Mouse (Mus musculus) lung, postnatal 0 days (tissue): ENCODE measurements around the gene Thap11. TPM values are rescaled to one million over a fixed set of nuclear protein-coding genes. Genes with fewer than 3 reads are reported as not detected.
A peak's percentile ranks its signal among the peaks of the same experiment; 100 is the strongest.

Experiments
- ATAC-seq: fragments of 200-750 bp; cut with Nextera tagmentation; 2 replicates; pipeline ENCODE4 v1.8.0; 2017; ENCODE audit warnings: moderate library complexity
- DNase-seq: peaks from one replicate; pipeline ENCODE4 v3.0.0-alpha.2; 2016; ENCODE audit warnings: low spot score
- H3K27ac ChIP-seq: fragments of 300-500 bp; sonication (generic); 2 replicates; pipeline ENCODE4 v1.5.1; 2014; ENCODE audit warnings: antibody characterized with exemption, mild to moderate bottlenecking, low read length, mixed read lengths
- H3K27me3 ChIP-seq: fragments of 300-500 bp; sonication (generic); replicated peaks from 2 replicates; pipeline ENCODE4 v1.6.1; 2014; ENCODE audit warnings: low read length, mixed read lengths; ENCODE audit not compliant: insufficient read depth
- H3K36me3 ChIP-seq: fragments of 300-500 bp; sonication (generic); 2 replicates; pipeline ENCODE4 v1.6.1; 2014; ENCODE audit warnings: low read length, mixed read lengths; ENCODE audit not compliant: insufficient read depth
- H3K4me1 ChIP-seq: fragments of 300-500 bp; sonication (generic); 2 replicates; pipeline ENCODE4 v1.6.1; 2014; ENCODE audit warnings: antibody characterized with exemption, low read depth, low read length, mixed read lengths; ENCODE audit not compliant: insufficient read depth
- H3K4me2 ChIP-seq: fragments of 300-500 bp; sonication (generic); replicated peaks from 2 replicates; pipeline ENCODE4 v1.6.1; 2014; ENCODE audit warnings: low read depth, mild to moderate bottlenecking, low read length, moderate library complexity, mixed read lengths
- H3K4me3 ChIP-seq: fragments of 300-500 bp; sonication (generic); 2 replicates; pipeline ENCODE4 v1.5.1; 2014; ENCODE audit warnings: low read depth, low read length
- H3K9ac ChIP-seq: fragments of 300-500 bp; sonication (generic); replicated peaks from 2 replicates; pipeline ENCODE4 v1.6.1; 2014; ENCODE audit warnings: low read depth, mild to moderate bottlenecking
- H3K9me3 ChIP-seq: fragments of 300-500 bp; sonication (generic); 2 replicates; pipeline ENCODE4 v1.6.1; 2016; ENCODE audit warnings: low read length, mixed read lengths
- CTCF ChIP-seq: IDR thresholded peaks from 2 replicates; pipeline ENCODE4 v1.5.1; 2016; ENCODE audit warnings: antibody characterized with exemption, mild to moderate bottlenecking
- EP300 ChIP-seq: IDR thresholded peaks from 2 replicates; pipeline ENCODE4 v1.6.1; 2016; ENCODE audit warnings: antibody characterized with exemption, mild to moderate bottlenecking, control low read depth
- WGBS: fragments of 180-500 bp; shearing (Covaris S2); extraction: QIAGEN DNeasy Blood & Tissue Kit; methylation state at CpG from one replicate; pipeline ENCODE4 v1.1.7; 2014; 5-methylcytosine and 5-hydroxymethylcytosine counted together
- polyA plus RNA-seq: library from polyadenylated mRNA; unstranded; fragments of >200 nt; fragmentation: Nextera tagmentation; extraction: Ambion mirVana; gene quantifications from 2 replicates; pipeline ENCODE4 v1.2.1, GENCODE M21; 2015

Gene Thap11
- polyA plus RNA-seq, 1 experiment from 2014 or later, result 50.1 TPM

DNA sequence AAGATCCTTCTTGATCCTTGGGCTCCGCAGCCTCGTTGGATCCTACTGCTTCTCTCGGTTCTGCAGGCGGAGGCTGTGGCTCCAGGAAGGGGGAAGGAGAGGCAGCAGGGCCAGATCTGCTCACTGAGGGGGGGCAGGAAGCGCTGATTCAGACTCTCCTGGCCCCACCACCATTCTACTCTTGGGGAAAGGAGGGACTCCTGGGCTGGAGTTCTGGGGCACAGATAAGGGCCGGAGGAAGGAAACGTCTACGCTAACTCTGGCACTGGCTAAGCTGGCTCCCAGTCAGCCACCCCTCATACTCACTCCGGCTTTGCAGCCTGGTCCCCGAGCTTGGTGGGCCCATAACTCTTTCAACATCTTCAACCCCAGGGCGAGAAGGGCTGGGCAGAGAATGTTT is 8.3 kb upstream of the Thap11 start:
- 78% methylated on average over 9 of the region's 11 CpGs for WGBS
- ATAC-seq (0 out of 2 replicates have a peak, but pooled peaks have one; percentile 17), DNase-seq (no peak)
- no peak overlapping the region for H3K4me2 ChIP-seq
- peaks cover 4% of the 10 kb centered on the region; the same call in 1 of the 2 replicates for H3K4me1 ChIP-seq
- H3K36me3 ChIP-seq, result peaks cover 23% of the 10 kb centered on the region; the same call in 1 of the 2 replicates
- H3K4me3 ChIP-seq, result no peak overlapping the region
- no peak overlapping the region for H3K27ac ChIP-seq
- no peak for TF ChIP-seq EP300
- no peak for TF ChIP-seq CTCF
- no peak overlapping the region for H3K9ac ChIP-seq
- no peaks in the 10 kb centered on the region for H3K27me3 ChIP-seq
- H3K9me3 ChIP-seq, result no peaks in the 10 kb centered on the region

DNA sequence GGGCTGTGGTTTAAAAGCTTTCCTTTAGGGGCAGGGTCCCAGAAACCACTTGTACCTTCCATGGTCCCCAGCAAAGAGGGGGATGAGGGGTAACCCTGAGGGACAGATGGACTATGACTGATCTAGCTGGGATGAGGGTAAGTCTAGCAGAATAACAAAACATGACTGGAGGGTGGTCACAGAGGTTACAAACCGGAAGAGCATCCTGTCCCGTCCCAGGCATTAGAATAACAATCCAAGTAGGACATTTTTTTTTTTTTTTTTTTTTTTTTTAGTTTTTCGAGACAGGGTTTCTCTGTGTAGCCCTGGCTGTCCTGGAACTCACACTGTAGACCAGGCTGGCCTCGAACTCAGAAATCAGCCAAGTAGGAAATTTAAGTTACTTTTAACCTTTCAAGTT is 4.9 kb upstream of the Thap11 start:
- H3K36me3 ChIP-seq, result peaks cover 14% of the 10 kb centered on the region; the same call in 1 of the 2 replicates
- H3K27me3 ChIP-seq, result no peaks in the 10 kb centered on the region
- DNase-seq, result no peak
- TF ChIP-seq CTCF, result no peak
- TF ChIP-seq EP300, result no peak
- ATAC-seq, result no peak
- no peak overlapping the region for H3K27ac ChIP-seq
- H3K4me2 ChIP-seq, result no peak overlapping the region
- WGBS, result 65% methylated on average over 4 of the region's 4 CpGs
- peaks cover 4% of the 10 kb centered on the region; the same call in 1 of the 2 replicates for H3K4me1 ChIP-seq
- no peaks in the 10 kb centered on the region for H3K9me3 ChIP-seq
- H3K4me3 ChIP-seq, result no peak overlapping the region
- H3K9ac ChIP-seq, result no peak overlapping the region

DNA sequence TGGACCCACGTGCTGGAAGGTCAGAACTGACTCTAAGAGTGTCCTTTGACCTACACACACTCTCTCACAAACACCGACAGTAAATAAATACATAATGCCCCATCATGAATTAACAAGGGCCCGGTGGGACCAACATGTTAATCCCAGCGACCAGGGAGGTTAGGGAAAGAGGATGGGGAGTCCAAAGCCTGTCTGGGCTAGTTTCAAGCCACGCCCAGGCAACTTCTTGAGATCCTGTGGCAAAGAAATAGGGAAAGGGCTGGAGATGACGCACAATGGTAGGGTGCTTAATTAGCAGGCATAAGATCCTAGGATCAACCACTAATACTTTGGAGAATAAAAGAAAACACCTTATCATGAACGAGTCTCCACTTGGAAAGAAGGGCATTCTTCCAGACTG is 4.3 kb upstream of the Thap11 start:
- 67% methylated on average over 7 of the region's 7 CpGs for WGBS
- no peak overlapping the region for H3K4me2 ChIP-seq
- ATAC-seq, result no peak
- peaks cover 5% of the 10 kb centered on the region; the same call in 1 of the 2 replicates for H3K4me1 ChIP-seq
- no peak overlapping the region for H3K27ac ChIP-seq
- H3K27me3 ChIP-seq, result no peaks in the 10 kb centered on the region
- TF ChIP-seq CTCF, result no peak
- TF ChIP-seq EP300, result no peak
- H3K36me3 ChIP-seq, result peaks cover 14% of the 10 kb centered on the region; the same call in 1 of the 2 replicates
- H3K4me3 ChIP-seq, result no peak overlapping the region
- H3K9me3 ChIP-seq, result no peaks in the 10 kb centered on the region
- no peak overlapping the region for H3K9ac ChIP-seq
- DNase-seq, result no peak

DNA sequence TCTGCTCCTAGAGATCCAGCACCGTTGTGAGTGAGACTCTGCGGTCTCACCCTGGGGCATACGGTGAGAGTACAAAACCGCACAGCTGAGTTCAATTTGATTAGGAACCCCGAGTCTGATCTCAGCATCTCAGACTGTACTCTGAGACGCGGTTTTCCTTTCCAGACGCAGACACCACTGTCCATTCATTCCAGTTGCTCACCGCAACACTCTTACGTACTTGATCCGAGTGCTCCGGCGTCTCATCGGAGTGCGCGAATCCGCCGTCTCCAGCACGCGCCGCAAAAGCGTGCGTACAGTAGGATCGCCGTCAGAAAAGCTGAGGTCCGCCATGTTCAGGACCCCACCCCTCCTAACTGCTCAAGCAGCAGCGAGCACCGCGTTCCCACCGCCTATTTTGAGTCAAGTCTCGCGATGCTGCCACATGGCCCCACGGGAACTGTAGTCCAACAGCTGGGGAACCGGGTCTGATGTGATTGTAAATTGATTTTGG is 3.2 kb upstream of the Thap11 start:
- H3K9ac ChIP-seq, result peak overlapping the region; percentile 71
- peak overlapping the region; percentile 83 for H3K4me2 ChIP-seq
- H3K4me1 ChIP-seq, result peaks cover 15% of the 10 kb centered on the region
- H3K36me3 ChIP-seq, result 0 out of 2 replicates have a peak, but pooled peaks cover 8% of the 10 kb centered on the region
- ATAC-seq (peak; percentile 58), DNase-seq (peak; percentile 93)
- peak overlapping the region; percentile 82 for H3K4me3 ChIP-seq
- 1% methylated on average over 34 of the region's 34 CpGs for WGBS
- TF ChIP-seq EP300 (peak; percentile 68; the same call in 1 of the 2 replicates), CTCF (no peak)
- no peaks in the 10 kb centered on the region for H3K9me3 ChIP-seq
- H3K27me3 ChIP-seq, result no peaks in the 10 kb centered on the region
- peak overlapping the region; percentile 39; the same call in 1 of the 2 replicates for H3K27ac ChIP-seq

DNA sequence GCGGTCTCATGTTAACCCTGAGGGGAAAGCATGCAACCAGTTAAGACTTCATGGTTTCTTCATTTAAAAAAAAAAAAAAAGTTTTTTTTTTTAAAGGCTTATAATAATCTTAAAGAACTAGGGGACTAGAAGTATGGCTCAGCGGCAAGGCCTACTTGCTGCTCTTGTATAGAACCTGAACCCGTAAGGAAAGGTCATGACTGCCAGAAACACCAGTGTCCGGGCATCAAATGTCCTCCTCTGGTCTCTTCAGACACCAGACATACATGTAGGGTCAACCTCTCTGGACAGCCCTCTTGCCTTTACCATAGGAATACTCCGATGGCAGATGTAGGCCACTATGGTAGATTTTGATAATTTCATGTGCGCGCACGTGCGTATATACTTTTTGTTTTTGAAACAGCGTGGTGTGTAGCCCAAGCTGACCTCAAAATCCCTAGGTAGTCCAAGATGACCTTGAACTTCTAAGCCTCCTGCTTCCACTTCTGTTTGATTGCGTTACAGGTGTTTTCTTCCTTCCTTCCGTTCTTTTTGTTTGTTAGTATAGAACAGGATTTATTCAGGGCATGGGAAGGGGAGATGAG is 2.7 kb upstream of the Thap11 start:
- Histone ChIP-seq H3K36me3 (0 out of 2 replicates have a peak, but pooled peaks cover 8% of the 10 kb centered on the region), H3K9ac (no peak overlapping the region), H3K4me1 (peaks cover 20% of the 10 kb centered on the region), H3K4me2 (no peak overlapping the region), H3K27ac (no peak overlapping the region), H3K4me3 (peak overlapping the region; percentile 82), H3K27me3 (no peaks in the 10 kb centered on the region), H3K9me3 (no peaks in the 10 kb centered on the region)
- DNase-seq (no peak), ATAC-seq (no peak)
- TF ChIP-seq EP300 (no peak), CTCF (no peak)
- 78% methylated on average over 12 of the region's 12 CpGs for WGBS

DNA sequence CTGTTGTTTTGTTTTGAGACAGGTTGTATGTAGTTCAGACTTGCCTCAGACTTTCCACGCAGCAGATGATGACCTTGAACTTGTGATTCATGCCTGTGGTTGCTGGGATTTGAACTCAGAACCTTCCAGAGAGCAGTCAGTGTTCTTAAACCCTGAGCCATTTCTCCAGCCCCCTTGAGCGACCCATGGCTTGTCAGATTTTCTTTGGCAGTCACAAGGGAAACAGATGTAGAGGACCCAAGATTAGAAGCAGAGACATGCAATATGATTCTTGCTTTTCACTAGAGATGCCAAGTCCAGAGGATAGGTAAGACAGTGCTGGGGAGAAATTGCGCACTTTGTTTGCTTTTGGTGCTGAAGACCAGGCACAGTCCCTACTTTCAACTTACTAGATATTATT is 1.8 kb upstream of the Thap11 start, which contains the start of gene Cenpt:
Gene Cenpt (minus strand): TSS at position 101 of the 400 bp plus-strand sequence.
- Histone ChIP-seq H3K4me1 (peaks cover 20% of the 10 kb centered on the region), H3K4me3 (no peak within 1 kb of the TSS), H3K9ac (no peak within 1 kb of the TSS), H3K27ac (no peak within 1 kb of the TSS), H3K4me2 (no peak within 1 kb of the TSS), H3K36me3 (0 out of 2 replicates have a peak, but pooled peaks cover 8% of the 10 kb centered on the region), H3K27me3 (no peaks in the 10 kb centered on the region), H3K9me3 (no peaks in the 10 kb centered on the region)
- ATAC-seq (no peak), DNase-seq (no peak)
- TF ChIP-seq CTCF (no peak), EP300 (no peak)
- 87% methylated on average over 3 of the region's 3 CpGs for WGBS
